In genomic region chr5:49712607-49713006, GRCm38 (mm10) we compare ENCODE assay signal across 21 mouse cellular contexts.
"Had no signal": no experiment of that assay in that cellular context is flagged by ENCODE, and none has a peak within 500 bp of the region (broad histone marks: within the 10 kb centered on the region; RNA-seq: fewer than 3 reads in every experiment).

No protein-coding gene starts in this region.

- H3K4me1 ChIP-seq: intestine, embryonic 15.5 days; kidney, embryonic 15.5 days; limb, embryonic 10.5 days; limb, embryonic 13.5 days; liver, embryonic 12.5 days; liver, embryonic 15.5 days; megakaryocyte, embryonic 14.5 days; midbrain, embryonic 12.5 days; neural tube, embryonic 12.5 days; neural tube, embryonic 15.5 days; stomach, embryonic 15.5 days had no signal

- H3K9me3 ChIP-seq: intestine, embryonic 15.5 days; kidney, embryonic 15.5 days; limb, embryonic 10.5 days; limb, embryonic 13.5 days; liver, embryonic 12.5 days; liver, embryonic 15.5 days; megakaryocyte, embryonic 14.5 days; midbrain, embryonic 12.5 days; neural tube, embryonic 12.5 days; neural tube, embryonic 15.5 days; stomach, embryonic 15.5 days had no signal

- H3K4me3 ChIP-seq: intestine, embryonic 15.5 days; kidney, embryonic 15.5 days; limb, embryonic 10.5 days; limb, embryonic 13.5 days; liver, embryonic 12.5 days; liver, embryonic 15.5 days; megakaryocyte, embryonic 14.5 days; midbrain, embryonic 12.5 days; neural tube, embryonic 12.5 days; neural tube, embryonic 15.5 days; stomach, embryonic 15.5 days had no signal

- H3K9ac ChIP-seq: intestine, embryonic 15.5 days; kidney, embryonic 15.5 days; limb, embryonic 13.5 days; liver, embryonic 12.5 days; liver, embryonic 15.5 days; midbrain, embryonic 12.5 days; neural tube, embryonic 12.5 days; neural tube, embryonic 15.5 days; stomach, embryonic 15.5 days had no signal

- H3K27ac ChIP-seq: intestine, embryonic 15.5 days; kidney, embryonic 15.5 days; limb, embryonic 10.5 days; limb, embryonic 13.5 days; liver, embryonic 12.5 days; liver, embryonic 15.5 days; macrophage; midbrain, embryonic 12.5 days; neural tube, embryonic 12.5 days; neural tube, embryonic 15.5 days; stomach, embryonic 15.5 days had no signal

- H3K36me3 ChIP-seq: intestine, embryonic 15.5 days; kidney, embryonic 15.5 days; limb, embryonic 10.5 days; limb, embryonic 13.5 days; liver, embryonic 12.5 days; liver, embryonic 15.5 days; midbrain, embryonic 12.5 days; neural tube, embryonic 12.5 days; neural tube, embryonic 15.5 days; stomach, embryonic 15.5 days had no signal

- DNase-seq: kidney, adult 11 months; kidney, adult 8-10 months; kidney, postnatal 10 days; kidney, postnatal 4 days; liver; lung, adult 18-20 months; right cerebral cortex, postnatal 25 days; spleen, adult 18-20 months; thymus, postnatal 25 days had no signal

- ATAC-seq: intestine, embryonic 15.5 days; liver, embryonic 12.5 days had no signal
